Mouse (Mus musculus) macrophage (primary cell): ENCODE results near the gene Lrrc45. TPM values are rescaled to one million over a fixed set of nuclear protein-coding genes. Genes with fewer than 3 reads are reported as not detected.

Source experiments
- H3K27ac ChIP-seq: fragments of 350-480 bp; formaldehyde crosslinking; 2 replicates; pipeline ENCODE4 v1.9.0; 2021
- H3K36me3 ChIP-seq: fragments of 350-480 bp; formaldehyde crosslinking; 2 replicates; pipeline ENCODE4 v1.9.0; 2021; ENCODE audit errors: inconsistent target
- H3K4me3 ChIP-seq: fragments of 350-480 bp; formaldehyde crosslinking; 2 replicates; pipeline ENCODE4 v1.9.0; 2021; ENCODE audit errors: inconsistent target
- H3K79me2 ChIP-seq: fragments of 350-480 bp; formaldehyde crosslinking; 2 replicates; pipeline ENCODE4 v1.9.0; 2021; ENCODE audit errors: inconsistent target
- WGBS: methylation state at CpG from one replicate; pipeline ENCODE4 v1.1.7; 2026; ENCODE audit warnings: inconsistent platforms; ENCODE audit not compliant: missing documents; 5-methylcytosine and 5-hydroxymethylcytosine counted together
- polyA plus RNA-seq: library from polyadenylated mRNA; stranded (reverse); fragments of 250-400 nt; gene quantifications from 3 replicates; pipeline ENCODE4 v1.2.4, GENCODE M21; 2018; ENCODE audit warnings: inconsistent platforms

Gene Lrrc45
- polyA plus RNA-seq, 1 experiment from 2014 or later: 8.9 TPM

GRCm38 (mm10) chr11:120711980-120712604, 1.6 kb upstream of the Lrrc45 start:
- Histone ChIP-seq H3K4me3 (no peak overlapping the region), H3K79me2 (no peaks in the 10 kb centered on the region), H3K27ac (no peak overlapping the region), H3K36me3 (peaks cover 11% of the 10 kb centered on the region)
- 79% methylated on average over 8 of the region's 8 CpGs for WGBS

DNA sequence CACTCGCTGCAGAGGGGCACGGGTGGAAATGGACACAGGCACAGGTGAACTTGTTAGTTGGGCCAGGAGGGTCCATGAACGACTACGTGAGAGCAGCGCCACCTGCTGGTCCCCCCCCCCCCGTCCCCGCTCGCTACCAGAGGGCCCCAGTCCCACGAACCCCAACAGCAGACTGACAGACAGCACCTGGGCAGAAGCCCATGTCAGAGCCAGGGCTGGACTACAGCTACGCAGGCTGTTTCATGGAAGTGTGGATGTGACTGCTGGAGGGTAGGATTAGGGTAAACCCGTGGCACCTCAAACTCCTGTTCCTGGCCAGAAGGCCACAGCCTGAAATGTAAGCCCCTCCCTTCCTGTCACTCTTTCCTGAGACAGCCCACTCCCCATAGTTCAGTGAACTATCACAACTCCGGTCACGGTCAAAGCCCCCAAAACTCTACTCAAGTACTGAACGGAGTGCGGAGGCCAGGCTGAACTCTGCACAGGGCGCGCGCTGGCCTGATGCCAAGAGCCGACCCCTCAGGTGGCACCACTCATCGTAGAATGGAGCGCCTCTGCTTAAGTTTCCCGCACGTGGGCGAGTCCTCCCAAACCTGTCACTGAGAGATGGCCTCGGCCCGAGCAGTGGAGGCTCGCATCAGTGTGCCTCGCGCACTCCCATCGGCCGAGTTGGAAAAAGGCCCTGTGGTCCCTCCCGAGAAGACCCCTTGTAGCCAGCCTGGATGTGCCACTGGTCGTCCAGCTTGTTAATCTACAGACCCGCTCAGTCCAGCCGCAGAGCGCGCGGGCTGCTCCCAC, 755 bp upstream of the Lrrc45 start:
- Histone ChIP-seq H3K79me2 (no peaks in the 10 kb centered on the region), H3K4me3 (peak overlapping the region; percentile 71), H3K36me3 (peaks cover 20% of the 10 kb centered on the region), H3K27ac (peak overlapping the region; percentile 38)
- WGBS: under 1% methylated on average over 36 of the region's 38 CpGs

GRCm38 (mm10) chr11:120714546-120714945, 821 bp downstream of the Lrrc45 start:
- Histone ChIP-seq H3K79me2 (no peaks in the 10 kb centered on the region), H3K36me3 (peaks cover 33% of the 10 kb centered on the region), H3K27ac (no peak overlapping the region), H3K4me3 (peak overlapping the region; percentile 71)
- WGBS: 57% methylated on average over 10 of the region's 10 CpGs

DNA sequence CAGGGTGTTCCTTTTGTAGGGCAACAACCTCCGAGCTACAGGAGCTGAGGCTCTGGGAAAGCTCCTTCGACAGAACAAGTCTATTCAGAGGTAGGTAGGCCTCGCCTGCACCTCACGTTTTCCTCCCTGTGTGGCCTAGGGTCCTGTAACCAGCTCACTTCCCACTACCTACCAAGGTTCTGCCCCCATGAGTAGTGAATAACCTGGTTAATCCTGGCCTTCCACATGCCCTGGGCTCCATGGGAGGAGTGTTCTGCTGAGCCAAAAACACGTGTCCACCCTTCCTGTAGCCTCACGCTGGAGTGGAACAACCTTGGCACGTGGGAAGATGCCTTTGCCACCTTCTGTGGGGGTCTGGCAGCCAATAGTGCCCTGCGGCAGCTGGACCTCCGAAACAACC, 1.4 kb downstream of the Lrrc45 start:
- H3K36me3 ChIP-seq: peaks cover 31% of the 10 kb centered on the region
- H3K4me3 ChIP-seq: no peak overlapping the region
- no peak overlapping the region for H3K27ac ChIP-seq
- WGBS: 91% methylated on average over 9 of the region's 9 CpGs
- no peaks in the 10 kb centered on the region for H3K79me2 ChIP-seq

- 98% methylated on average over 9 of the region's 9 CpGs for WGBS
Measured at GRCm38 (mm10) chr11:120719242-120719641, 5.5 kb downstream of the Lrrc45 start.

GRCm38 (mm10) chr11:120719841-120720376, 6.2 kb downstream of the Lrrc45 start:
- Histone ChIP-seq H3K4me3 (no peak overlapping the region), H3K79me2 (no peaks in the 10 kb centered on the region), H3K27ac (no peak overlapping the region), H3K36me3 (peaks cover 25% of the 10 kb centered on the region; the same call in 1 of the 2 replicates)
- WGBS: 88% methylated on average over 13 of the region's 13 CpGs

More at GRCm38 (mm10) chr11:120719242-120719641, 5.5 kb downstream of the Lrrc45 start:
- peaks cover 25% of the 10 kb centered on the region; the same call in 1 of the 2 replicates for H3K36me3 ChIP-seq
- H3K27ac ChIP-seq: no peak overlapping the region
- H3K79me2 ChIP-seq: no peaks in the 10 kb centered on the region
- H3K4me3 ChIP-seq: no peak overlapping the region

GRCm38 (mm10) chr11:120720450-120720849, 6.7 kb downstream of the Lrrc45 start:
- peaks cover 29% of the 10 kb centered on the region for H3K36me3 ChIP-seq
- 12% methylated on average over 17 of the region's 17 CpGs for WGBS
- no peaks in the 10 kb centered on the region for H3K79me2 ChIP-seq
- H3K4me3 ChIP-seq: no peak overlapping the region
- no peak overlapping the region for H3K27ac ChIP-seq

DNA sequence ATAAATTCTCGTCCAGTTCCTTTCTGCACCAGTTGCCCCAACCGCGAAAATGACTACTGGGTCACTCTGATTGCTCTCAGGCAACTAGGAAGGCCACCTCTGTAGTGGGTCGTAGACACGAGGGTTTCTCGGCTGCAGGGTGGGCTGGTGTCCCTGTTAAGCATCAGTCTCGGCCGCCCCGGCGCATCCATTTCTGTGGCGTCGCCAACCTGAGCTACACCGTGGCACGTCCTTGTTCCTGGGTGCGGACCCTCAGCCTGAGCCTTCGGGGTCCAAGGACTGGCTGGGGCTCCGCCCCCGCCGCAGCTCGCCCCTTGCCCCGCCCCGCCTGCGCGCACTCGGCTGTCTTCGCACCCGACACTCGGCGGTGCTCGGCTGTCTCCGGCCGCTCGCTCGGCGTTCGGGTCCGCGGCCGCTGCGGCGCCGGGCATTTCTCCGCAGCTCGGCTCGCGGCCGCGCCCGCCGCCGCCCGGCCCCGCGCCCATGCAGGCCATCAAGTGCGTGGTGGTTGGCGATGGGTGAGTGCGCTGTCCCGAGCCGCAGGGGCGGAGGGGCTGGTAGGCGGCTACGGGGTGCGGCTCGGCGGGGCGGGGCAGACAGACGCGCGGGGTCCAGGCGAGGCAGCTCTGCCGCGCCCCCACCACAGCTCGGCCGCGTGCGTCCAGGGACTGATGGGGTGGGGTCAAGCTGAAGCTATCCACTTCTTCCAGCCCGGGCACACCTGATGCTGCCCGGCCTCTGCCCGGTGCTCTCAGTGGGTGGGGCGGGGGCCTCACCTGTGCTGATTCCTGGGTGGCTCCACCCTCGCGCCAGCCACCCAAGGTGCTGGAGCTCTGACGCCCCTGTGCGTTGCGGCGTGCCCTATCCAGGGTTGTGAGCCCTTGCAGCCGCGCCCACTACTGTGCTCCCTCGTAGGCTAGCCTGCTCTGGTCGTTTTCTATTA, 7.7 kb downstream of the Lrrc45 start, which contains the start of gene Rac3:
Gene Rac3 (plus strand): TSS at position 347 of the 943 bp plus-strand sequence.
- WGBS: 2% methylated on average over 80 of the region's 90 CpGs
- H3K27ac ChIP-seq: no peak within 1 kb of the TSS
- H3K79me2 ChIP-seq: no peaks in the 10 kb centered on the region
- peaks cover 34% of the 10 kb centered on the region for H3K36me3 ChIP-seq
- H3K4me3 ChIP-seq: no peak within 1 kb of the TSS

GRCm38 (mm10) chr11:120722067-120722630, 8.4 kb downstream of the Lrrc45 start:
- Histone ChIP-seq H3K36me3 (peaks cover 31% of the 10 kb centered on the region), H3K79me2 (no peaks in the 10 kb centered on the region), H3K27ac (no peak overlapping the region), H3K4me3 (no peak overlapping the region)
- WGBS: 28% methylated on average over 21 of the region's 21 CpGs

DNA sequence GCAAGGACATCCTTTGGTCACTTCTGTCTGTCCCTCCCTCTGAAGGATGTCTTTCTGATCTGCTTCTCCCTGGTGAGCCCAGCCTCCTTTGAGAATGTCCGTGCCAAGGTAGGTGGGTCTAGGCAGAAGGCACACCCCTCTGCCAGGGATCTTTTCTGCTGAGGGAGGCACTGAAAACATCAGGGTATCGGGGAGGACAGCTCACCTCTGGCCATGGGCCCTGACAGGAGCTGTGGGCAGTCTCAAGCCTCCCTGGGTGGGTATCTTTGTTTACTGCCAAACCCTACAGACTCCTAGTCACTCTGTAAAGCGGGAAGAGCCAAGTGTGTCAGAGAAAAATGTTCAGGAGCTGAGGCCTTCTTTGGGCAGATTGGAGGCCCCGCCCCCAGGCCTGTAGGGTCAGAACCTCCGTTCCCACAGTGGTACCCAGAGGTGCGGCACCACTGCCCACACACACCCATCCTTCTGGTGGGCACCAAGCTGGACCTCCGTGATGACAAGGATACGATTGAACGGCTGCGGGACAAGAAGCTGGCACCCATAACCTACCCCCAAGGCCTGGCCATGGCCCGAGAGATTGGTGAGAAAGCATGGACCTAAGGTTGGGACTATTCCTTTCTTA, 9.1 kb downstream of the Lrrc45 start:
- H3K79me2 ChIP-seq: no peaks in the 10 kb centered on the region
- H3K4me3 ChIP-seq: no peak overlapping the region
- H3K27ac ChIP-seq: no peak overlapping the region
- WGBS: 95% methylated on average over 10 of the region's 11 CpGs
- H3K36me3 ChIP-seq: peaks cover 23% of the 10 kb centered on the region

- no peak overlapping the region for H3K4me3 ChIP-seq
- 96% methylated on average over 7 of the region's 7 CpGs for WGBS
- no peaks in the 10 kb centered on the region for H3K79me2 ChIP-seq
- H3K36me3 ChIP-seq: peaks cover 17% of the 10 kb centered on the region
- H3K27ac ChIP-seq: no peak overlapping the region
Measured at GRCm38 (mm10) chr11:120723509-120723908, 9.8 kb downstream of the Lrrc45 start.

- peak overlapping the region; percentile 31; the same call in 1 of the 2 replicates for H3K27ac ChIP-seq
Measured at GRCm38 (mm10) chr11:120726243-120727168, 12.8 kb downstream of the Lrrc45 start.

DNA sequence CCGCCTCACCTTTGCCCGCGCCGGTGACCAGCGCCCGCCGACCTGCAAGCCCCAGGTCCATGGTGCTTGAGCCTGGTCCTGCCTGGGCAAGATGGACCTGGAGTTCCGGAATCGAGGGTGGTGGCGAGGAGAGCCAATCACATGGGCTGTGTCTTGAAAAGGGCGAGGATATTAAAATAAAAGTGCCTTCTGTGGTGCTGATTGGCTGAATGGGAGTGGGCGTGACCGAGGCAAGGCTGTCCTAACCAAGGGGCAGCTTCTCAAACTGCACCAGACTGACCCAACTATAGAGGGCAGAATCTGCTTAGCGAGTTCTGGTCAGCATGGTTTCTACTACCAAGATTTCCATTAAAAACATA, 13.4 kb downstream of the Lrrc45 start, which contains the start of gene Dcxr:
Gene Dcxr (minus strand): TSS at position 113 of the 359 bp plus-strand sequence.
- under 1% methylated on average over 14 of the region's 14 CpGs for WGBS
- H3K27ac ChIP-seq: peak within 1 kb of the TSS; percentile 31; the same call in 1 of the 2 replicates
- peaks cover 9% of the 10 kb centered on the region for H3K36me3 ChIP-seq
- H3K4me3 ChIP-seq: peak within 1 kb of the TSS; percentile 50
- H3K79me2 ChIP-seq: no peaks in the 10 kb centered on the region

More at GRCm38 (mm10) chr11:120726243-120727168, 12.8 kb downstream of the Lrrc45 start:
- 28% methylated on average over 34 of the region's 36 CpGs for WGBS
- Histone ChIP-seq H3K36me3 (peaks cover 9% of the 10 kb centered on the region), H3K79me2 (no peaks in the 10 kb centered on the region), H3K4me3 (peak overlapping the region; percentile 50)
